In genomic region chr19:41206041-41206810, GRCm38 (mm10) we compare ENCODE assay signal across 7 mouse cellular contexts. TPM values are rescaled to one million over a fixed set of nuclear protein-coding genes. Genes with fewer than 3 reads are reported as not detected.
DNase-seq lines count a peak whose midpoint lies in the region; ATAC-seq and TF ChIP-seq lines count a peak whose summit lies in the region.

No protein-coding gene starts in this region.

- peaks cover 4 to 21% of the 10 kb centered on the region in 2 experiments for H3K36me3 ChIP-seq in CH12.LX (replicated peaks in 1 of 2; ENCODE audit: control insufficient read depth in 1 of 2, insufficient read depth in 1 of 2, low read length in 1 of 2)
- no peaks in the 10 kb centered on the region for H3K36me3 ChIP-seq in heart, embryonic 11.5 days (ENCODE audit: control insufficient read depth, insufficient read depth, low read length)
- H3K36me3 ChIP-seq in liver, embryonic 12.5 days = peaks cover 9% of the 10 kb centered on the region

- dilution Hi-C loops in CH12.LX (cut with MboI; ENCODE audit: extremely low pct_ligation_motif_present, extremely low pct_unique_long_range_greater_than_20kb, low sequenced_read_pairs) = no loop called here

- no peak for DNase-seq in CH12.LX (ENCODE audit: extremely low read depth)
- DNase-seq in ES-CJ7 (ENCODE audit: low read depth, low spot score) = peak; percentile 17
- no peak for DNase-seq in spleen, postnatal 4 days (ENCODE audit: low spot score in 2 of 2)
- DNase-seq in urinary bladder, postnatal 36 days (ENCODE audit: low spot score in 2 of 2) = no peak
- DNase-seq in layer of hippocampus, postnatal 10 days (ENCODE audit: low spot score in 2 of 2) = no peak

- H3K9me3 ChIP-seq in CH12.LX (replicated peaks; ENCODE audit: low read length) = no peaks in the 10 kb centered on the region
- no peaks in the 10 kb centered on the region for H3K9me3 ChIP-seq in heart, embryonic 11.5 days (replicated peaks; ENCODE audit: control insufficient read depth, low read length)
- H3K9me3 ChIP-seq in liver, embryonic 12.5 days (replicated peaks) = no peaks in the 10 kb centered on the region

- H3K79me2 ChIP-seq in CH12.LX (replicated peaks; ENCODE audit: control insufficient read depth, extremely low read depth, insufficient read depth, poor library complexity, severe bottlenecking) = no peaks in the 10 kb centered on the region

- TF ChIP-seq CTCF in CH12.LX (conservative IDR thresholded peaks at IDR 0.05 in 1 of 2, IDR thresholded peaks at IDR 0.05 in 1 of 2; ENCODE audit: low read depth in 2 of 2, low read length in 2 of 2) = no peak

- in situ Hi-C loops in CH12.LX (cut with MboI; ENCODE audit: low pct_ligation_motif_present, low pct_unique_long_range_greater_than_20kb, low sequenced_read_pairs) = no loop called here

- ATAC-seq in heart, embryonic 11.5 days (replicated peaks; ENCODE audit: insufficient number of reproducible peaks, low FRiP score, low TSS enrichment) = peak; percentile 2
- no peak for ATAC-seq in liver, embryonic 12.5 days

- no peak for TF ChIP-seq POLR2A in CH12.LX (IDR thresholded peaks at IDR 0.05; ENCODE audit: low read depth, low read length)

- peaks cover 7 to 13% of the 10 kb centered on the region in 2 experiments; a peak in 2 of 4 replicates for H3K4me1 ChIP-seq in CH12.LX (ENCODE audit: control insufficient read depth in 1 of 2, insufficient read depth in 2 of 2)
- H3K4me1 ChIP-seq in heart, embryonic 11.5 days (ENCODE audit: control insufficient read depth, insufficient read depth, low read length) = no peaks in the 10 kb centered on the region; the same call in 1 of the 2 replicates
- H3K4me1 ChIP-seq in liver, embryonic 12.5 days = peaks cover 11% of the 10 kb centered on the region; the same call in 1 of the 2 replicates

- no peak overlapping the region for H3K9ac ChIP-seq in CH12.LX (ENCODE audit: insufficient read depth, low read depth)
- peak overlapping the region; percentile 34; the same call in 1 of the 2 replicates for H3K9ac ChIP-seq in heart, embryonic 11.5 days (ENCODE audit: low read depth, low read length)
- H3K9ac ChIP-seq in liver, embryonic 12.5 days = no peak overlapping the region

- peak overlapping the region in 1 of 3 experiments; percentile 35 for H3K4me3 ChIP-seq in CH12.LX (replicated peaks in 1 of 3; ENCODE audit: low read depth in 2 of 3, low read length in 2 of 3, poor library complexity in 1 of 3)
- H3K4me3 ChIP-seq in heart, embryonic 11.5 days (ENCODE audit: low read depth, low read length) = peak overlapping the region; percentile 45
- peak overlapping the region; percentile 21 for H3K4me3 ChIP-seq in liver, embryonic 12.5 days

- no peak for TF ChIP-seq RAD21 in CH12.LX (IDR thresholded peaks at IDR 0.05; ENCODE audit: low read depth, low read length)

- under 1% methylated on average over 46 of the region's 46 CpGs for WGBS in heart, embryonic 11.5 days (ENCODE audit: insufficient replicate concordance)
- WGBS in liver, embryonic 12.5 days (ENCODE audit: insufficient replicate concordance) = 3% methylated on average over 46 of the region's 46 CpGs

- H3K4me2 ChIP-seq in CH12.LX (ENCODE audit: insufficient read depth, low read depth, poor library complexity, severe bottlenecking) = peak overlapping the region; percentile 53
- peak overlapping the region; percentile 90 for H3K4me2 ChIP-seq in heart, embryonic 11.5 days
- peak overlapping the region; percentile 63 for H3K4me2 ChIP-seq in liver, embryonic 12.5 days

- TF ChIP-seq EP300 in CH12.LX (IDR thresholded peaks at IDR 0.05; ENCODE audit: low read length) = no peak

- peaks cover 8% of the 10 kb centered on the region for H3K27me3 ChIP-seq in CH12.LX (replicated peaks)
- peaks cover 30% of the 10 kb centered on the region for H3K27me3 ChIP-seq in heart, embryonic 11.5 days (ENCODE audit: control insufficient read depth, insufficient read depth, low read length)
- H3K27me3 ChIP-seq in liver, embryonic 12.5 days (replicated peaks) = peaks cover 70% of the 10 kb centered on the region

- no peak overlapping the region for H3K27ac ChIP-seq in CH12.LX (ENCODE audit: insufficient read depth, low read depth)
- H3K27ac ChIP-seq in heart, embryonic 11.5 days (ENCODE audit: low read depth, low read length) = no peak overlapping the region
- no peak overlapping the region for H3K27ac ChIP-seq in liver, embryonic 12.5 days

TF ChIP-seq in CH12.LX, 34 proteins besides CTCF, POLR2A, EP300 and RAD21:
- TF ChIP-seq JUND (conservative IDR thresholded peaks at IDR 0.05; ENCODE audit: low read depth, low read length) = no peak
- TF ChIP-seq SIN3A (IDR thresholded peaks at IDR 0.05; ENCODE audit: low read length) = no peak
- no peak for TF ChIP-seq POLR2AphosphoS2 (IDR thresholded peaks at IDR 0.05; ENCODE audit: low read depth, low read length)
- no peak for TF ChIP-seq ZMIZ1 (IDR thresholded peaks at IDR 0.05; ENCODE audit: low read depth, low read length)
- no peak for TF ChIP-seq MAFK (IDR thresholded peaks at IDR 0.05; ENCODE audit: insufficient replicate concordance, low read length)
- TF ChIP-seq MEF2A (IDR thresholded peaks at IDR 0.05; ENCODE audit: borderline replicate concordance, low read depth, low read length) = no peak
- no peak for TF ChIP-seq MAZ (IDR thresholded peaks at IDR 0.05; ENCODE audit: low read depth, low read length)
- TF ChIP-seq NRF1 (IDR thresholded peaks at IDR 0.05; ENCODE audit: low read depth, low read length) = no peak
- no peak for TF ChIP-seq ELF1 (IDR thresholded peaks at IDR 0.05; ENCODE audit: low read depth, low read length)
- no peak for TF ChIP-seq GABPA (IDR thresholded peaks at IDR 0.05; ENCODE audit: insufficient replicate concordance, low read depth, low read length)
- TF ChIP-seq TBP (conservative IDR thresholded peaks at IDR 0.05; ENCODE audit: low read depth, low read length) = no peak
- TF ChIP-seq USF2 (conservative IDR thresholded peaks at IDR 0.05; ENCODE audit: low read depth, low read length) = no peak

RNA-seq across cellular contexts. Expression of gene Tll2, which starts 0.4 kb away (rescaled TPM):
- total RNA-seq in CH12.LX (2012; rRNA removed) = not detected in 2 replicates
- not detected in 2 replicates for total RNA-seq in CH12.LX (2014; rRNA removed)
- not detected in 2 replicates for polyA plus RNA-seq in CH12.LX (2012; ENCODE audit: insufficient read length, low read depth)
- not detected in 2 replicates for polyA plus RNA-seq in heart, embryonic 11.5 days (2014; fragmentation: Nextera tagmentation; extraction: Ambion mirVana)
- polyA plus RNA-seq in liver, embryonic 12.5 days (2016; fragmentation: Nextera tagmentation; extraction: Ambion mirVana) = not detected in 2 replicates
- 1 to 10 TPM in 1 of 2 experiments, under 1 TPM in 1; 0.89 to 1.1 TPM for total RNA-seq in layer of hippocampus, postnatal 10 days (2021)

RNA-seq across cellular contexts. Expression of gene Tm9sf3, which starts 57.6 kb away (rescaled TPM):
- total RNA-seq in CH12.LX (2012; rRNA removed) (137 and 162 TPM in 2 replicates), CH12.LX (2014; rRNA removed) (294 and 332 TPM in 2 replicates)
- polyA plus RNA-seq in CH12.LX (2012; ENCODE audit: insufficient read length, low read depth) = 175 and 182 TPM in 2 replicates
- polyA plus RNA-seq in heart, embryonic 11.5 days (2014; fragmentation: Nextera tagmentation; extraction: Ambion mirVana) = 92.1 and 135 TPM in 2 replicates
- 93.0 and 98.7 TPM in 2 replicates for polyA plus RNA-seq in liver, embryonic 12.5 days (2016; fragmentation: Nextera tagmentation; extraction: Ambion mirVana)
- total RNA-seq in layer of hippocampus, postnatal 10 days (2021) = 100 to 1,000 TPM; 138 TPM
